Mouse (Mus musculus) embryo, embryonic 11 days (tissue): Measurements from ENCODE around the gene Gm12695.

ENCODE experiments used
- DNase-seq: peaks from one replicate; pipeline ENCODE4 v3.0.0-alpha.2; 2015

Gm12695 gene

GRCm38 (mm10) chr4:96785086-96785485, at the start of gene Gm12695:
Gm12695 (minus strand) TSS chr4:96785186.
- DNase-seq, result no peak

DNA sequence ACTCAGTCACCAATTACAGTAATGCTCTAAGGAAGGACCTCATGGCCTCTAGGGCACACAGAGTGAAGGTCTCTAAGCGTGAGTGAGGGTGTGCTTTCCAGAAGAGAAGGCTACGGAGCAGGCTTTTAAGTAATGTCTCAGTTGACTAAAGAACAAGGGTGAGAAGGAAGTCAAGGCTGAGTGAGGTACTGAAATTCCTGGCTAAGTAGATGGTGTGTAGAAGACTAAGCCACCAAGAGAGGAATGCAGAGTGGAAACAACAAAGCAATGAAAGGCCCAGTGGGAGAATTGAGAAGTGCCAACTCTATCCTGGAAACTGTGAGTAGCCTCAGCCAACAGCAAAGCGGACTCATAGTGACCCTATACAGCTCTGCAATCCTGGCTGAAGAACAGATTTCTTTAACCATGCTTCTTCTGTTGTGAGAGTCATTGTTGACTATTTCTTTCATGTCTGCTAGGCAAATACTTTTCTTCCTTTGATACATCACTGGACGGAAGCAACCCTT, 40.6 kb upstream of the Gm12695 start:
- DNase-seq, result no peak

GRCm38 (mm10) chr4:96806824-96807808, 22.1 kb upstream of the Gm12695 start:
- no peak for DNase-seq

GRCm38 (mm10) chr4:96799380-96800157, 14.6 kb upstream of the Gm12695 start:
- DNase-seq, result peak; percentile 59

DNA sequence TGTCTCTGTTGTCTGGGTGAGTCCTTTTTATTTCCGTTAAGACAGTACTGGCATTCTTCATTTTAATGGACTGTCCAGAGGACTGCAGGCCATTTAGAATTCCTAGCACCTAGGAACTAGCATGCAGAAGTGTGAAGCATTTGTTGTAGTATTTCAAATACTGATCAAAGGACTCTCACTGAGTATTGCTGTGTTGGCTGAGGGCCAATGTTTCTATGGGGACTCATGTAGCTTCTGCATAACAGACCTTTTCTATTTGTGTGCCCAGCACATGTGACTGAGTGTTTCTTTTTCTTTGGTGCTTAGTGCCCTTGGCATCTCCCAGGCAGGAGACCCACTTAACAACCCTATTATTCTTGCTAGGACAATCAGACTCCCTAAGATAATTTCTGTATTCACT, 12.6 kb upstream of the Gm12695 start:
- DNase-seq, result no peak

DNA sequence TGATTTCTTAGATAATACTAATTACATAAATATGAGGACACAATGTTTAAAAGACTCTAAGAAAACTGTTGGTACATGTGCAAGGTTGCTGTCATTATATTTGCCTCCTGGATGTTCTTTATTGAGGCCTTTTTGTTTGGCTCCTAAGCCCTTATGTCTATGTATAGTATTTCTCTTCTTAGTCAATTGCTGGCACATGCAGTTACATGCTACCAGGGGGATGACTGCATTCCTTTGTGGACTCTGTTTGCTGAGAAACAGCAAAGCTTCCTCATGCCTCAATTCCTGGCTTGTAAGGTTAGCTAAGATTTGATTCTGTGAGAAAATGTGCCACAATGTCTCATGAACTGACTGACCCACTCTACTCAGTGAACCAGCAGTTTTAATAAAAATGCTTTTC, 6.3 kb upstream of the Gm12695 start:
- no peak for DNase-seq

DNA sequence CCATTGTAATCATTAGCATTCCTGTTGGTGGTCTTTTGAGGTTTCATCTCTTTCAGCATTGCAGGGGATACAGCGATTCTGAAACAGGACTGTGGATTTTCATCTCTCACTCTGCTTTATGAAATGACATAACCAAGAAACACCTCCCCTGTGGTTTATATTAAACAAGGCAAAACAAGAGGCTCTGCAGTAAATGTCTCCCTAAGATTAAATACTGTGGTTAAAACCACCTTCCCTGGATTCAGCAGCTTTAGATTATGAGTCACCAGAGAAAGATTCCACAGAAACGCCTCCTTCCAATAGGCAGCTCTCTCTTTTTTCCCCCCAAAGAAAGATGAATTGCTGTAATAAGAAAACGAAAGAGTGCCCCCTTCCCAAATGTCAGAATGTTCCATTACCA, 4.9 kb upstream of the Gm12695 start:
- DNase-seq, result no peak

- DNase-seq, result peak; percentile 35
Measured at GRCm38 (mm10) chr4:96786610-96787009, 1.6 kb upstream of the Gm12695 start.

GRCm38 (mm10) chr4:96772966-96773566, 11.9 kb downstream of the Gm12695 start:
- DNase-seq, result no peak

GRCm38 (mm10) chr4:96766396-96766998, 18.5 kb downstream of the Gm12695 start:
- peak; percentile 10 for DNase-seq

GRCm38 (mm10) chr4:96751953-96752352, 33.0 kb downstream of the Gm12695 start:
- DNase-seq, result peak; percentile 5

DNA sequence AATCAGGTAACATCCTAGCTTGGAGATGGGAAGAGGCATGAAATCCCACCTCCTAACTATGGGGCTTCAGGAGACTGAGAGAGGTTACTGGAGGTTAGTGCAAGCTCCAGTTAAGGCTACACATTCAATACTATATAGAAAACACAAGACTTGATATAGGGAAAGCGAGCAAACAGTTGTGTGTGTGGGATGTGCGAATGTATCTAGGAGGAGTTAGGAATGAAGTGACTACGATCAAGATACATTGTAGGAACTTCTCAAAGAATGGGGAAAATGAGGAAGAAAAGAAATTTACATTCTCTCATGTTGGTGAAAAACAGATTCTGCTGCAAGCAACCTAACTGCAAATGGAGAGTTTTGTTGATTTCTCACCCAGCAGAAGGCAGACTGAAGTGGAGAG, 44.5 kb downstream of the Gm12695 start:
- DNase-seq, result no peak

GRCm38 (mm10) chr4:96729256-96729655, 55.7 kb downstream of the Gm12695 start:
- no peak for DNase-seq

GRCm38 (mm10) chr4:96728211-96728610, 56.8 kb downstream of the Gm12695 start:
- no peak for DNase-seq

GRCm38 (mm10) chr4:96725415-96726055, 59.5 kb downstream of the Gm12695 start:
- DNase-seq, result no peak

GRCm38 (mm10) chr4:96722301-96722700, 62.7 kb downstream of the Gm12695 start:
- no peak for DNase-seq

GRCm38 (mm10) chr4:96718977-96719966, 65.7 kb downstream of the Gm12695 start:
- peak; percentile 48 for DNase-seq

DNA sequence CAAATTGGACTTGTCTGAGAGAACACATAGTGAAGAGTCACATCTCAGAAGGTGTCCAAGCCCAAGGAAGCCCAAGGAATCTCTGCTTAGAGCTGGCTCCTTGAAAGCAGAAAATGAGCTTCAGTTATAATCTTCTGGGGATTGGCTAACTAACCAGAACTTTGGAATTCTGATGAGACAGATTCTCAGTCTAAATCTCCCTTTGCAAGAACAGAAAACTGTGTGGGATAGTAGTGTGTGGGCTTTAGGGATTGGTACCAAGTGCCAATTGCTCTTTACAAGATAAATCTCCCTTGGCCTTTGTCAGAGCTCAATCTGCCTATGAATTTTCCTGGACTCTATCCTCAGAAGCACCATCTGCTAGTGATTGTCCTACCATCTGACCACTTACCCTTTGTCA, 66.5 kb downstream of the Gm12695 start:
- no peak for DNase-seq

DNA sequence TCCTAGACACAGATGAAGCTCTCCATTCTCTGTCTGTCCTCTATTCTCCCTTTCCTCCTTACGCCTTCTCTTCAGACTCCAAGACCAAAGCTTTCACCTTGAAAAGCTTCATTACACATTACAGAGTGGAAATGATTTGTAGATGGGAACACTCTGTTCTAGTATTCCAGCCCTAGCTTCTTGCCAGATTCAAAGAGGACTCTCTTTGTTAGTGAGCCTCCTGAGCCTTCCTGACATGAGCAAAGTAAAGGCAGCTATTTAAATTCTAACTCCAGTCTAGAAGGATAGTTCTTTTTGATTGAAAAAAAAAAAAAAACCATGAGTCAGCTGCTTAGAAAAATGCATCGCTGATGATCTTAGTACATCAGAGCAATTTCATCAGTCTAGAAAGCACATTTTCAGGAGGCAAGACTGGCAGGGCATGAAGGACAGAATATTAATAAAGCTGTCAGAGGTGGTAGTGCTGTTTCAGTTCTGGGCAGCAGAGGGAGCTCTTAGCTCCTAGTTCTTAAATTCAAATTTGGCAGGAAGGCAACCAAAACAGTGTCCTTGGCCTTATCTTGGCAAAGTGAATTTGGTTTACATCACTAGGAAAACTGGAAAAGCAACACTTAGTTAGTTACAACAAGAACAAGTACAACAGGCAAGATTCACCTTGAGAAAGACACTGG, 79.6 kb downstream of the Gm12695 start:
- peak; percentile 70 for DNase-seq

DNA sequence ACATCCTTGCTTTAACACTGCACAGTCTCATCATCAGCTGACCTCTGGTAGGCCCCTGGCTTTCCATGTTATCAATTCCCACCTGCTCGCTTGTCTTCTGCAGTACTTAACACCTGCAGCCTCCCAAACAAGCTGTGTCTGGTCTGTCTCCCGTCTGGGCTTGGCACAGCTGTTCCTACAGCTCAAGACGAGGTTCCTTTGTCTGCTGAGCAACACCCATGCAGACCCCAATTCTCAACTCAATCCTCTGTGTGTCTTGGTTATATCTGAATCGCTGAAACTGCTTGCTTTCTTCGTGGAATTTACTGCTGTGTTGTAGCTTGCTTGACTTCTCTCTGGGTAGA, 86.8 kb downstream of the Gm12695 start:
- DNase-seq, result no peak
